Mouse (Mus musculus) testis, adult 2 months (tissue): ENCODE measurements around the gene Hc.

Experiments used
- CTCF ChIP-seq: fragments of 200-500 bp; IDR thresholded peaks from 2 replicates; pipeline ENCODE4 v1.5.1; 2012; ENCODE audit warnings: low read depth, mild to moderate bottlenecking, inconsistent platforms, low read length, moderate library complexity; ENCODE audit not compliant: control insufficient read depth, insufficient read depth, insufficient replicate concordance
- POLR2A ChIP-seq: fragments of 200-500 bp; IDR thresholded peaks from 2 replicates; pipeline ENCODE4 v1.6.1; 2012; ENCODE audit warnings: low read depth, mild to moderate bottlenecking, inconsistent platforms, low read length, moderate library complexity; ENCODE audit not compliant: control insufficient read depth

GRCm38 (mm10) chr2:34991966-34992365 lies 69.3 kb downstream of the Hc start:
- no peak for TF ChIP-seq CTCF
- TF ChIP-seq POLR2A: no peak
